Mouse (Mus musculus): Measurements from ENCODE around the gene Olfr1317. TPM values are rescaled to one million over a fixed set of nuclear protein-coding genes. Genes with fewer than 3 reads are reported as not detected.

The Olfr1317 gene
- polyA plus RNA-seq (2016; fragmentation: Nextera tagmentation; extraction: Ambion mirVana), result not detected in 2 replicates

GRCm38 (mm10) chr2:112140029-112140428 lies at the start of gene Olfr1317:
Gene Olfr1317, plus strand, starts transcription at chr2:112140329.
- no peaks in the 10 kb centered on the region for H3K4me1 ChIP-seq
- H3K27me3 ChIP-seq (replicated peaks; ENCODE audit: low read depth, poor library complexity, severe bottlenecking), result no peaks in the 10 kb centered on the region
- H3K27ac ChIP-seq (replicated peaks), result no peak within 1 kb of the TSS
- H3K9me3 ChIP-seq, result no peaks in the 10 kb centered on the region
- 77% methylated on average over 2 of the region's 2 CpGs for WGBS
- no peak for DNase-seq (ENCODE audit: low spot score)
- H3K4me3 ChIP-seq, result no peak within 1 kb of the TSS
- H3K36me3 ChIP-seq (replicated peaks), result no peaks in the 10 kb centered on the region

- no peaks in the 10 kb centered on the region for H3K36me3 ChIP-seq (replicated peaks)
- no peaks in the 10 kb centered on the region for H3K9me3 ChIP-seq
- no peak within 1 kb of the TSS for H3K27ac ChIP-seq (replicated peaks)
- DNase-seq (ENCODE audit: low spot score), result no peak
- H3K4me1 ChIP-seq, result no peaks in the 10 kb centered on the region
- H3K27me3 ChIP-seq (replicated peaks; ENCODE audit: low read depth, poor library complexity, severe bottlenecking), result no peaks in the 10 kb centered on the region
- H3K4me3 ChIP-seq, result no peak within 1 kb of the TSS
These were observed 43.4 kb upstream of the Olfr1317 start, which contains the start of gene Olfr1314 for GRCm38 (mm10) chr2:112096681-112097080. Gene Olfr1314, minus strand, starts transcription at chr2:112096781.

- DNase-seq (ENCODE audit: low spot score), result no peak
- no peak within 1 kb of the TSS for H3K4me3 ChIP-seq
- WGBS, result 82% methylated on average over 1 of the region's 1 CpGs
- H3K27me3 ChIP-seq (replicated peaks; ENCODE audit: low read depth, poor library complexity, severe bottlenecking), result no peaks in the 10 kb centered on the region
- no peaks in the 10 kb centered on the region for H3K4me1 ChIP-seq
- no peaks in the 10 kb centered on the region for H3K9me3 ChIP-seq
- H3K27ac ChIP-seq (replicated peaks), result no peak within 1 kb of the TSS
- no peaks in the 10 kb centered on the region for H3K36me3 ChIP-seq (replicated peaks)
These were observed 24.8 kb upstream of the Olfr1317 start, which contains the start of gene Olfr1315-ps1 for GRCm38 (mm10) chr2:112115340-112115739. Gene Olfr1315-ps1, minus strand, starts transcription at chr2:112115440.

GRCm38 (mm10) chr2:112134877-112135276 lies 5.3 kb upstream of the Olfr1317 start, which contains the start of gene Olfr1316:
Gene Olfr1316, minus strand, starts transcription at chr2:112134977.
- Histone ChIP-seq H3K4me1 (no peaks in the 10 kb centered on the region), H3K27ac (replicated peaks) (no peak within 1 kb of the TSS), H3K4me3 (no peak within 1 kb of the TSS), H3K9me3 (no peaks in the 10 kb centered on the region), H3K36me3 (replicated peaks) (no peaks in the 10 kb centered on the region), H3K27me3 (replicated peaks; ENCODE audit: low read depth, poor library complexity, severe bottlenecking) (no peaks in the 10 kb centered on the region)
- DNase-seq (ENCODE audit: low spot score), result no peak
- 85% methylated on average over 2 of the region's 2 CpGs for WGBS

GRCm38 (mm10) chr2:112153898-112154297 lies 13.8 kb downstream of the Olfr1317 start, which contains the start of gene Olfr1318:
Gene Olfr1318, plus strand, starts transcription at chr2:112154198.
- Histone ChIP-seq H3K4me1 (no peaks in the 10 kb centered on the region), H3K27ac (replicated peaks) (no peak within 1 kb of the TSS), H3K36me3 (replicated peaks) (no peaks in the 10 kb centered on the region), H3K27me3 (replicated peaks; ENCODE audit: low read depth, poor library complexity, severe bottlenecking) (no peaks in the 10 kb centered on the region), H3K9me3 (no peaks in the 10 kb centered on the region), H3K4me3 (no peak within 1 kb of the TSS)
- DNase-seq (ENCODE audit: low spot score), result no peak

Other genes starting within 250 kb of the Olfr1317 start
- gene Olfr1306, start 224.1 kb upstream of the Olfr1317 start, polyA plus RNA-seq (2016; fragmentation: Nextera tagmentation; extraction: Ambion mirVana), result not detected in 2 replicates
- gene Olfr1307, start 190.9 kb upstream of the Olfr1317 start, polyA plus RNA-seq (2016; fragmentation: Nextera tagmentation; extraction: Ambion mirVana), result 0.01 TPM in 1 of 2 replicates, not detected in the other
- gene Olfr1308, start 175.4 kb upstream of the Olfr1317 start, polyA plus RNA-seq (2016; fragmentation: Nextera tagmentation; extraction: Ambion mirVana), result not detected in 2 replicates
- gene Olfr1309, start 150.0 kb upstream of the Olfr1317 start, polyA plus RNA-seq (2016; fragmentation: Nextera tagmentation; extraction: Ambion mirVana), result not detected in 2 replicates
- gene Olfr1310, start 127.6 kb upstream of the Olfr1317 start, polyA plus RNA-seq (2016; fragmentation: Nextera tagmentation; extraction: Ambion mirVana), result not detected in 2 replicates
- not detected in 2 replicates for gene Olfr1311, start 115.9 kb upstream of the Olfr1317 start, polyA plus RNA-seq (2016; fragmentation: Nextera tagmentation; extraction: Ambion mirVana)
- not detected in 2 replicates for gene Olfr1312, start 90.1 kb upstream of the Olfr1317 start, polyA plus RNA-seq (2016; fragmentation: Nextera tagmentation; extraction: Ambion mirVana)
- gene Olfr1313, start 62.5 kb upstream of the Olfr1317 start, polyA plus RNA-seq (2016; fragmentation: Nextera tagmentation; extraction: Ambion mirVana), result not detected in 2 replicates
- gene Olfr1314, start 43.5 kb upstream of the Olfr1317 start, polyA plus RNA-seq (2016; fragmentation: Nextera tagmentation; extraction: Ambion mirVana), result not detected in 2 replicates
- not detected in 2 replicates for gene Olfr1315-ps1, start 24.9 kb upstream of the Olfr1317 start, polyA plus RNA-seq (2016; fragmentation: Nextera tagmentation; extraction: Ambion mirVana)
- gene Olfr1316, start 5.4 kb upstream of the Olfr1317 start, polyA plus RNA-seq (2016; fragmentation: Nextera tagmentation; extraction: Ambion mirVana), result not detected in 2 replicates
- gene Olfr1318, start 13.9 kb downstream of the Olfr1317 start, polyA plus RNA-seq (2016; fragmentation: Nextera tagmentation; extraction: Ambion mirVana), result not detected in 2 replicates
- gene Lpcat4, start 99.1 kb downstream of the Olfr1317 start, polyA plus RNA-seq (2016; fragmentation: Nextera tagmentation; extraction: Ambion mirVana), result 13.1 and 14.0 TPM in 2 replicates
- 0.10 TPM in 1 of 2 replicates, not detected in the other for gene Nutm1, start 119.0 kb downstream of the Olfr1317 start, polyA plus RNA-seq (2016; fragmentation: Nextera tagmentation; extraction: Ambion mirVana)
- gene Nop10, start 121.6 kb downstream of the Olfr1317 start, polyA plus RNA-seq (2016; fragmentation: Nextera tagmentation; extraction: Ambion mirVana), result 220 and 238 TPM in 2 replicates
- 8.2 and 9.7 TPM in 2 replicates for gene Slc12a6, start 125.5 kb downstream of the Olfr1317 start, polyA plus RNA-seq (2016; fragmentation: Nextera tagmentation; extraction: Ambion mirVana)
- gene Gm21985, start 126.0 kb downstream of the Olfr1317 start, polyA plus RNA-seq (2016; fragmentation: Nextera tagmentation; extraction: Ambion mirVana), result not detected in 2 replicates
- 112 and 113 TPM in 2 replicates for gene Emc4, start 227.7 kb downstream of the Olfr1317 start, polyA plus RNA-seq (2016; fragmentation: Nextera tagmentation; extraction: Ambion mirVana)
- 43.6 and 44.2 TPM in 2 replicates for gene Katnbl1, start 238.9 kb downstream of the Olfr1317 start, polyA plus RNA-seq (2016; fragmentation: Nextera tagmentation; extraction: Ambion mirVana)

Data from embryonic facial prominence, embryonic 10.5 days (tissue).